Mouse (Mus musculus) heart, adult 2 months (tissue): Measurements from ENCODE around the gene Gm3250. TPM values are rescaled to one million over a fixed set of nuclear protein-coding genes. Genes with fewer than 3 reads are reported as not detected.
"Not testable (repeated sequence)": the region's sequence is repeated elsewhere in the genome, so short reads cannot be mapped to it uniquely, and the experiment has no call there.

Experiments
- DNase-seq, 2 experiments: peaks; one replicate each; pipeline ENCODE4 v3.0.0; 2021
- H3K27ac ChIP-seq: fragments of 200-600 bp; 2 replicates; pipeline ENCODE4 v1.8.1; 2022
- H3K27me3 ChIP-seq: fragments of 200-500 bp; 2 replicates; pipeline ENCODE4 v1.6.1; 2012; ENCODE audit warnings: mild to moderate bottlenecking, low read length, inconsistent platforms, mixed read lengths; ENCODE audit not compliant: control insufficient read depth, insufficient read depth
- H3K36me3 ChIP-seq: fragments of 200-500 bp; 2 replicates; pipeline ENCODE4 v1.6.1; 2012; ENCODE audit warnings: low read length, inconsistent platforms; ENCODE audit not compliant: control insufficient read depth, insufficient read depth
- H3K4me1 ChIP-seq: fragments of 200-500 bp; 2 replicates; pipeline ENCODE4 v1.6.1; 2011; ENCODE audit warnings: low read length; ENCODE audit not compliant: control insufficient read depth, insufficient read depth
- H3K4me3 ChIP-seq: fragments of 200-600 bp; 2 replicates; pipeline ENCODE4 v1.8.1; 2022
- H3K79me2 ChIP-seq: fragments of 200-500 bp; replicated peaks from 2 replicates; pipeline ENCODE4 v1.6.1; 2012; ENCODE audit warnings: mild to moderate bottlenecking, inconsistent platforms, low read length, moderate library complexity, mixed read lengths; ENCODE audit not compliant: control insufficient read depth, insufficient read depth
- H3K9ac ChIP-seq: fragments of 200-500 bp; 2 replicates; pipeline ENCODE4 v1.6.1; 2012; ENCODE audit warnings: low read depth, mild to moderate bottlenecking, control low read depth, inconsistent platforms, low read length, mixed read lengths
- CTCF ChIP-seq: fragments of 200-600 bp; IDR thresholded peaks from 2 replicates; pipeline ENCODE4 v1.8.1; 2022; ENCODE audit warnings: antibody characterized with exemption, mild to moderate bottlenecking, moderate library complexity
- EP300 ChIP-seq: fragments of 200-500 bp; IDR thresholded peaks from 2 replicates; pipeline ENCODE4 v1.6.1; 2011; ENCODE audit warnings: low read depth, low read length, control low read depth; ENCODE audit not compliant: insufficient read depth
- POLR2A ChIP-seq: fragments of 200-500 bp; IDR thresholded peaks from 2 replicates; pipeline ENCODE4 v1.6.1; 2011; ENCODE audit warnings: mild to moderate bottlenecking, low read depth, low read length, control low read depth; ENCODE audit not compliant: insufficient read depth
- WGBS: fragments of 180-500 bp; shearing (Covaris S2); methylation state at CpG from one replicate; pipeline ENCODE4 v1.1.7; 2018; 5-methylcytosine and 5-hydroxymethylcytosine counted together
- intact Hi-C: fragments of 180-260 bp; cut with DNase I; formaldehyde crosslinking; loops from one replicate; pipeline ENCODE4 v1.15.1; 2025
- polyA plus RNA-seq: library from polyadenylated mRNA; depleted of rRNA; stranded (reverse); fragments of >200 nt; gene quantifications from 2 replicates; pipeline ENCODE4 v1.2.3, GENCODE M21; 2012
- total RNA-seq, 2 experiments: library from RNA; stranded (reverse); gene quantifications; 2 replicates each; pipeline ENCODE4 v1.2.3; 2021

Gene Gm3250
- total and polyA plus RNA-seq, 3 experiments = not detected

DNA sequence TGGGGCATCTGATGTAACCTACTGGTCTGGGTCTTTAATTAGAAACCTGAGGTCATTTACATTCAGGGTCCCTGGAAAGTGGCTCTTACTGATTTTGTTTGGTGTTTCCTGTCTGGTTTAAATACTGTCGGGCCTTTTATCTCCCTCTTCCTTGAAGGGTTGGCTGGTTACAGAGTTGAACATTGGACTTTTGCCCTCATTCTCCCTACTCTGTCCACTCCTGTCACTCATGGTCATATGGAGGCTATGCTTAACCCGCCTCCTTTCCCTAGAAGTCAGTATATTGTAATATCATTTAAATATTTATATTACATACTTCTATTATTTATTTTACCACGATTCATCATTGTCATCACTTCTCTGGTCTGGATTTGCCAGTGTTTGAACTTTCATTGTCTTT, 21.8 kb upstream of the Gm3250 start:
- Histone ChIP-seq H3K79me2 (no peaks in the 10 kb centered on the region), H3K27ac (no peak overlapping the region), H3K4me1 (no peaks in the 10 kb centered on the region), H3K36me3 (no peaks in the 10 kb centered on the region), H3K9ac (no peak overlapping the region), H3K4me3 (no peak overlapping the region), H3K27me3 (no peaks in the 10 kb centered on the region)
- TF ChIP-seq EP300 = no peak
- no peak for TF ChIP-seq CTCF
- no peak for TF ChIP-seq POLR2A
- 57% methylated on average over 3 of the region's 3 CpGs for WGBS
- no peak for DNase-seq
- intact Hi-C loops = no loop called here

DNA sequence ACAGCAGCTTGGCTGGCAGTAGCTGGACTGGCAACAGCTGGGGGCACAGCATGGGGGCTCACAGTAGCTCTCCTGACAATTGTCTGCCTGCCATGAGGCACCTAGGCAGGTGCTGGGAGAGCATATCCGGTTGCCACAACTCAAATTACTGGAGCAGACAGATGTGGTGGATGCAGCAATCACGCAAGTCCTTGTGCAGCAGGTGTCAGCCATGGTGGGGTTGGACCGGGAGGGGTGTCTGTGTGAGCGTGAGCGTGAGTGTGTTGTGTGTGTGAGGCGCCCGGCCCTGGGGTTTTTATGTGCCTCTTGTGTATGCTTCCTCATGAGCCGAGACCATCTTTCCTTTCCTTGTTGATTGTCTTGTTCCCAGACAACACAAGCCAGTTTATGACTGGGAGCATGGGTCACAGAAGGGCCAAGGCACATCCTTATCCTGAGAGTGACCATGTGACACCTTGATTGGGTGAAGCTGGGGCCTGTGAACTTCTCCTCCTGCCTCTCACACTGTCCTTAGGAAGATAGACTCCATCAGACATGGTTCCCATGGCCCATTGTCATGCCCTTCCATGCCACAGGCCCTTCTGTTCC, 16.7 kb upstream of the Gm3250 start, which contains the start of gene Gm19668:
Gm19668 (minus strand) TSS at position 213 of the 588 bp plus-strand sequence.
- intact Hi-C loops = loop anchor here (5.0 kb wide), 1 partner anchor 172 kb away; no protein-coding TSS in a partner anchor
- TF ChIP-seq CTCF (no peak), EP300 (no peak), POLR2A (no peak)
- WGBS = 71% methylated on average over 8 of the region's 8 CpGs
- H3K36me3 ChIP-seq = no peaks in the 10 kb centered on the region
- no peak within 1 kb of the TSS for H3K4me3 ChIP-seq
- no peaks in the 10 kb centered on the region for H3K79me2 ChIP-seq
- H3K4me1 ChIP-seq = no peaks in the 10 kb centered on the region
- H3K27me3 ChIP-seq = no peaks in the 10 kb centered on the region
- no peak for DNase-seq
- H3K9ac ChIP-seq = no peak within 1 kb of the TSS
- H3K27ac ChIP-seq = no peak within 1 kb of the TSS

DNA sequence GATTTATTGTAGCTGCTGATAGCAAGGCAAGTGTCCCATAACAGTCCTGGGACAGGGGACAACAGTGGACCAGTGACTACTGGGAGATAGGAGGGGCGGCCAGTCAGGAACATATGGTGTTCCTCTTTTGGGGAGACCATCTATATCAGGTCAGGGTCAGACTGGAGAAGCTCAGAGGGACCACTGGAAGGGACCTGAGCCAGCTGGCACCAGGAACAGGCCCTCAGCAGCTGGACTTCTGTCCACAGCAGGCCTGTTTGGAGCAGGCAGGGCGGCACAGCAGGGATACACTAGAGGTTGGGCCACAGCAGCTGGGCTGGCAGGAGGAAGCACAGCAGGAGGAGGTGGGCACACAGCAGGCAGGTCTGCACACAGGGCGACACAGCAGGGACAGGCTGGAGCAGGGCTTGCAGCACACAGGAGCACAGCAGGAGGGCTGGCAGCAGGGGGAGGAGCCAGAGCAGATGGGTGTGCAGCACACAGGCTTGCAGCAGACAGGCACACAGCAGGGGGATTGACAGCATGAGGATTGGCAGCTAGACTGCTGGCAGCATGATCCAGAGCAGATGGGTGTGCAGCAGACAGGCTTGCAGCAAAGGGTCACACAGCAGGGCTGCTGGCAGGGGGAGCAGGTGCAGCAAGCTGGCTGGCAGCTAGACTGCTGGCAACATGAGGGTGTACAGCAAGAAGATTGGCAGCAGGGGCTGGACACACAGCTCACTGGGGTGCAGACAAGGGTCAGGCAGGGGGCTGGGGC, 16.0 kb upstream of the Gm3250 start:
- not testable (repeated sequence) for H3K79me2 ChIP-seq, H3K4me1 ChIP-seq, H3K27me3 ChIP-seq, H3K9ac ChIP-seq, DNase-seq, H3K4me3 ChIP-seq, H3K36me3 ChIP-seq, H3K27ac ChIP-seq
- intact Hi-C loops = loop anchor here (5.0 kb wide), 1 partner anchor 171 kb away; no protein-coding TSS in a partner anchor
- 57% methylated on average over 3 of the region's 3 CpGs for WGBS

DNA sequence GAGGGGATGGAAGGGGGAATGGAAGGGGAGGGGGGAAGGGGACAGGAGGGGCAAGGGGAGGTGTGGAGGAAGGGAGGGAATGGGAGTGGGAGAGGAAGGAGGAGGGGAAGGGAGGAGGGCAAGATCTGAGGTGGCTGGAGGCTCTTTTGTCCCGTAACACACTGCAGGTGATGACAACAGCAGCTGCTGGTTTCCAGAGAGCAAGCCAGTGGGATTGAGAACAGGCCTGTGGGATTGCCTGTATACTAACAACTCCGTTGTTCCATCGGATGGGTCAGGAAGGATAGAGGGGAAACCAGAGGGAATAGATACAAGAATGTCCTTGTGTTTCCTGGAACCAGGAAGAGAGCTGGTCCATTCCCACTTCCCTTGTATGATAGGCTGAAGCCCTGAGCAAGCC, 15.3 kb upstream of the Gm3250 start:
- no peaks in the 10 kb centered on the region for H3K27me3 ChIP-seq
- no peaks in the 10 kb centered on the region for H3K36me3 ChIP-seq
- 8% methylated on average over 3 of the region's 3 CpGs for WGBS
- no peaks in the 10 kb centered on the region; the same call in 1 of the 2 replicates for H3K4me1 ChIP-seq
- H3K9ac ChIP-seq = no peak overlapping the region
- no peak overlapping the region for H3K27ac ChIP-seq
- H3K79me2 ChIP-seq = no peaks in the 10 kb centered on the region
- intact Hi-C loops = loop anchor here (5.0 kb wide), 1 partner anchor 170 kb away; no protein-coding TSS in a partner anchor
- H3K4me3 ChIP-seq = no peak overlapping the region
- no peak for DNase-seq
- TF ChIP-seq POLR2A (no peak), CTCF (no peak), EP300 (no peak)

DNA sequence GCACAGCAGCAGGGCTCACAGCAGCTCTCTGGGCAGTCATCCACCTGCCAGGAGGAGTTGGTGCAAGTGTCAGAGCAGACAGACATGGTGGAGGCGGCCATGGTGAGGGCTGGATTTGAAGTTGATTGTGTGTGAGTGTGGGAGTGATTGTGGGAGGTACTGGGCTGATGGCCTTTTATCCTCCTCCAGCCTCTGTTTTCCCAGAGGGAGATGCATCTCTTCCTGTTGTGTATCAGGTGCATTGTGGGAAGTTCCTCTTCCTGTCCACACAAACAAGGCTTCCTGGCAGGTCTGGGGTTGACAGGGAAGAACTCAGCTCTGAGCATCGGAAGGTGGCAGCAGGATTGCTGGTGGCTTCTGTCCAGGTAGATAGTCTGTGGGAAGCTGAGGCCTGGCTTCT, 12.6 kb upstream of the Gm3250 start, which contains the start of gene Gm9639:
Gm9639 (minus strand) TSS at position 101 of the 400 bp plus-strand sequence.
- no peaks in the 10 kb centered on the region; the same call in 1 of the 2 replicates for H3K4me1 ChIP-seq
- DNase-seq = no peak
- intact Hi-C loops = loop anchor here (5.0 kb wide), 1 partner anchor 168 kb away; no protein-coding TSS in a partner anchor
- H3K4me3 ChIP-seq = no peak within 1 kb of the TSS
- 48% methylated on average over 2 of the region's 2 CpGs for WGBS
- no peak within 1 kb of the TSS for H3K9ac ChIP-seq
- no peaks in the 10 kb centered on the region for H3K79me2 ChIP-seq
- no peak for TF ChIP-seq CTCF
- no peak for TF ChIP-seq POLR2A
- TF ChIP-seq EP300 = no peak
- no peaks in the 10 kb centered on the region for H3K27me3 ChIP-seq
- H3K27ac ChIP-seq = no peak within 1 kb of the TSS
- H3K36me3 ChIP-seq = no peaks in the 10 kb centered on the region

DNA sequence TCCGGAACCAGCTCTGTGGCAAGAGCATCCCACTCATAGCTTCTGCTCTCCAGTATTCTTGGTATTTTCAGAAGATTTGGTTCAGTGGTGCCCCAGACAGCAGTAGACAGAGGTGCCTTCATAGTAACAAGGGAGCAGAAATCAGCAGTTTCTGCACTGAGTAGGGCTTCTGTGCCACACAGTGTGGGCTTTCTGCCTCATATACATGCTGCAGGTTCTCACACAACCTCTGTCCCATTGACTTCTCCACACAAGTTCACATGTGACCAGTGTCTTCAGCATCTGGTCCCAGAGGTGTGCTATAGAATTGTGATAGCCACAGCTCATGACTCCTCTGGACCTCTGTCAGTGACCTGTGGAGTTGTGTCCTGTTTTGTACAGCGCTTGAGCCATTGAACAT, 6.3 kb upstream of the Gm3250 start:
- intact Hi-C loops = no loop called here
- H3K4me1 ChIP-seq = no peaks in the 10 kb centered on the region; the same call in 1 of the 2 replicates
- H3K27me3 ChIP-seq = no peaks in the 10 kb centered on the region
- H3K4me3 ChIP-seq = no peak overlapping the region
- H3K36me3 ChIP-seq = no peaks in the 10 kb centered on the region
- no peak overlapping the region for H3K9ac ChIP-seq
- 68% methylated on average over 2 of the region's 2 CpGs for WGBS
- TF ChIP-seq CTCF = no peak
- TF ChIP-seq EP300 = no peak
- TF ChIP-seq POLR2A = no peak
- H3K79me2 ChIP-seq = no peaks in the 10 kb centered on the region
- H3K27ac ChIP-seq = no peak overlapping the region
- no peak for DNase-seq

DNA sequence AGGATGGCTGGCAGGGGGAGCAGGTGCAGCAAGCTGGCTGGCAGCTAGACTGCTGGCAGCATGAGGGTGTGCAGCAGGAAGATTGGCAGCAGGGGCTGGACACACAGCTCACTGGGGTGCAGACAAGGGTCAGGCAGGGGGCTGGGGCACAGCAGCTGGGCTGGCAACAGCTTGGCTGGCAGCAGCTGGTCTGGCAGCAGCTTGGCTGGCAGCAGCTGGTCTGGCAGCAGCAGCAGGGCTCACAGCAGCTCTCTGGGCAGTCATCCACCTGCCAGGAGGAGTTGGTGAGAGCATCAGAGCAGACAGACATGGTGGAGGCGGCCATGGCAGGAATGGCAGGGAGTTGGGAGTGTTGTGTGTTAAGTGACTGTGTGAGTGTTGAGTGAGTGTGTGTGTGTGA, 5.5 kb upstream of the Gm3250 start, which contains the start of gene Gm7137:
Gm7137 (minus strand) TSS at position 325 of the 400 bp plus-strand sequence.
- H3K4me3 ChIP-seq, H3K36me3 ChIP-seq, intact Hi-C loops, H3K4me1 ChIP-seq, H3K27me3 ChIP-seq, H3K79me2 ChIP-seq, H3K9ac ChIP-seq, H3K27ac ChIP-seq: not testable (repeated sequence)
- peak; percentile 29 to 56 for DNase-seq
- WGBS = 45% methylated on average over 1 of the region's 1 CpGs

DNA sequence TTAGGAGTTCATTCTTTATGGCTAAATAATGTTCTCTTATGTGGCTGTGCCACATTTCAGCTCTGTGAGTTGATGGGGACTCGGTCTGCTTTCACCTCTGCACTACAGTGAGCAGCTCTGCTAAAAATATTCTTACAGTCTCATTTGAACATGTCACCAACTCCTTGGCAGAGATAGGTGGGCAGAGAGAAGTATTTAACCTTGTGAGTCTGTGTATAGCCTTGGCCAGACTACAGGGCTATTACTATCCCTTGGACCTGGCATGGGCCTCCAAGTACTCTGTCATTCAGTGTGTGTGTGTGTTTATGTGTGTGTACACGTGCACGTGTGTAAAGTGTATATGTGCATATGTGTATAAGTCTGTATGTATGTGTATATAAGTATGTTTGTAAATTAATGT, 1.1 kb upstream of the Gm3250 start:
- H3K27ac ChIP-seq, DNase-seq, H3K36me3 ChIP-seq, H3K79me2 ChIP-seq, H3K4me1 ChIP-seq, H3K9ac ChIP-seq, H3K4me3 ChIP-seq, H3K27me3 ChIP-seq, intact Hi-C loops: not testable (repeated sequence)
- WGBS = 72% methylated on average over 3 of the region's 3 CpGs
